Mouse (Mus musculus): Measurements from ENCODE around the gene Mrps21. TPM values are rescaled to one million over a fixed set of nuclear protein-coding genes. Genes with fewer than 3 reads are reported as not detected.
"Not testable (repeated sequence)": the region's sequence is repeated elsewhere in the genome, so short reads cannot be mapped to it uniquely, and the experiment has no call there.

Gene Mrps21
- polyA plus RNA-seq, 1 experiment from 2014 or later, result 355 TPM

GRCm38 (mm10) chr3:95902643-95903042 is 31.3 kb upstream of the Mrps21 start:
- Histone ChIP-seq H3K4me3 (replicated peaks) (peak overlapping the region; percentile 51), H3K9me3 (no peaks in the 10 kb centered on the region), H3K27me3 (0 out of 2 replicates have a peak, but pooled peaks cover 2% of the 10 kb centered on the region), H3K4me1 (replicated peaks) (peaks cover 45% of the 10 kb centered on the region), H3K9ac (replicated peaks) (peak overlapping the region; percentile 74), H3K36me3 (peaks cover 28% of the 10 kb centered on the region), H3K27ac (peak overlapping the region; percentile 74), H3K4me2 (peak overlapping the region; percentile 93)
- ATAC-seq (ENCODE audit: insufficient number of reproducible peaks, insufficient read depth, low FRiP score, low TSS enrichment, low read depth), result no peak
- WGBS, result 33% methylated on average over 6 of the region's 6 CpGs

DNA sequence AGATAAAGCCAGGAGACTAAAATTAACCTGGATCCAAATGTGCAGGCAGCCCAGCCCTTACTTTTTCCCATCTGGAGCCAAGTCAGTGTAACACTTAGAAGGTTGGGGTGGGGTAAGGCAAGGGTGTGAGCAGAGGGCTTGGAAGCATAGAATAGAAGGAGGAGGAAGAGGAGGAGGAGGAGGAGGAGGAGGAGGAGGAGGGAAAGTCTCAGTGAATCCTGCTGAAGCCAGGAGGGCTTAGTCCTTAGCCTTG is 31.0 kb upstream of the Mrps21 start:
- no peak for ATAC-seq (ENCODE audit: insufficient number of reproducible peaks, insufficient read depth, low FRiP score, low TSS enrichment, low read depth)
- no peaks in the 10 kb centered on the region for H3K9me3 ChIP-seq
- peaks cover 32% of the 10 kb centered on the region for H3K36me3 ChIP-seq
- H3K4me2 ChIP-seq, result peak overlapping the region; percentile 93
- H3K9ac ChIP-seq (replicated peaks), result peak overlapping the region; percentile 74
- peak overlapping the region; percentile 51 for H3K4me3 ChIP-seq (replicated peaks)
- H3K27me3 ChIP-seq, result no peaks in the 10 kb centered on the region
- peaks cover 45% of the 10 kb centered on the region for H3K4me1 ChIP-seq (replicated peaks)
- peak overlapping the region; percentile 74 for H3K27ac ChIP-seq

- WGBS, result 69% methylated on average over 9 of the region's 9 CpGs
- peaks cover 32% of the 10 kb centered on the region for H3K36me3 ChIP-seq
- H3K27me3 ChIP-seq, result no peaks in the 10 kb centered on the region
- peak overlapping the region; percentile 93 for H3K4me2 ChIP-seq
- peak overlapping the region; percentile 74 for H3K27ac ChIP-seq
- peak overlapping the region; percentile 74 for H3K9ac ChIP-seq (replicated peaks)
- H3K4me1 ChIP-seq (replicated peaks), result peaks cover 44% of the 10 kb centered on the region
- H3K4me3 ChIP-seq (replicated peaks), result peak overlapping the region; percentile 51; the same call in 1 of the 2 replicates
- ATAC-seq (ENCODE audit: insufficient number of reproducible peaks, insufficient read depth, low FRiP score, low TSS enrichment, low read depth), result no peak
- no peaks in the 10 kb centered on the region for H3K9me3 ChIP-seq
These were observed 30.5 kb upstream of the Mrps21 start for GRCm38 (mm10) chr3:95901616-95902372.

GRCm38 (mm10) chr3:95899800-95900524 is 28.6 kb upstream of the Mrps21 start:
- Histone ChIP-seq H3K4me1 (replicated peaks) (peaks cover 33% of the 10 kb centered on the region), H3K4me2 (no peak overlapping the region), H3K9ac (replicated peaks) (no peak overlapping the region), H3K27ac (peak overlapping the region; percentile 8; the same call in 1 of the 2 replicates), H3K27me3 (no peaks in the 10 kb centered on the region), H3K36me3 (peaks cover 32% of the 10 kb centered on the region), H3K9me3 (no peaks in the 10 kb centered on the region), H3K4me3 (replicated peaks) (no peak overlapping the region)
- 77% methylated on average over 13 of the region's 13 CpGs for WGBS
- ATAC-seq (ENCODE audit: insufficient number of reproducible peaks, insufficient read depth, low FRiP score, low TSS enrichment, low read depth), result no peak

DNA sequence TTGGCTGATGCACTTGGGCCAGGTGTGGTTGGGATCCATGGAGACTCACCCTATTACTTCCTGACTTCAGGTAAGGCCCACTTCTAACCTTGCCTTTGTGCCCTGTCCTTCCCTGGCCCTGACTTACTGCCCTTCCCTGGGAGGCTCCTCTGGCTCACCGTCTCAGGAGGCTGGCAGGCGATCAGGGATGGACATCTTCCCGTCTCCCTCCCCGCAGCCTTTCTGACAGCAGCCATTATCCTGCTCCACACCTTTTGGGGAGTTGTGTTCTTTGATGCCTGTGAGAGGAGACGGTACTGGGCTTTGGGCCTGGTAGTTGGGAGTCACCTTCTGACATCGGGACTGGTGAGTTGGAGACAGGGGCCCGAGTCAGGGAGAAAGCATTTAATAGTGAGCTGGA is 24.2 kb upstream of the Mrps21 start:
- not testable (repeated sequence) for H3K4me2 ChIP-seq; H3K9ac ChIP-seq (replicated peaks); ATAC-seq (ENCODE audit: insufficient number of reproducible peaks, insufficient read depth, low FRiP score, low TSS enrichment, low read depth); H3K9me3 ChIP-seq; H3K27ac ChIP-seq; H3K4me3 ChIP-seq (replicated peaks); H3K27me3 ChIP-seq
- WGBS, result 85% methylated on average over 7 of the region's 7 CpGs
- Histone ChIP-seq H3K36me3 (peaks cover 26% of the 10 kb centered on the region), H3K4me1 (replicated peaks) (peaks cover 32% of the 10 kb centered on the region)

DNA sequence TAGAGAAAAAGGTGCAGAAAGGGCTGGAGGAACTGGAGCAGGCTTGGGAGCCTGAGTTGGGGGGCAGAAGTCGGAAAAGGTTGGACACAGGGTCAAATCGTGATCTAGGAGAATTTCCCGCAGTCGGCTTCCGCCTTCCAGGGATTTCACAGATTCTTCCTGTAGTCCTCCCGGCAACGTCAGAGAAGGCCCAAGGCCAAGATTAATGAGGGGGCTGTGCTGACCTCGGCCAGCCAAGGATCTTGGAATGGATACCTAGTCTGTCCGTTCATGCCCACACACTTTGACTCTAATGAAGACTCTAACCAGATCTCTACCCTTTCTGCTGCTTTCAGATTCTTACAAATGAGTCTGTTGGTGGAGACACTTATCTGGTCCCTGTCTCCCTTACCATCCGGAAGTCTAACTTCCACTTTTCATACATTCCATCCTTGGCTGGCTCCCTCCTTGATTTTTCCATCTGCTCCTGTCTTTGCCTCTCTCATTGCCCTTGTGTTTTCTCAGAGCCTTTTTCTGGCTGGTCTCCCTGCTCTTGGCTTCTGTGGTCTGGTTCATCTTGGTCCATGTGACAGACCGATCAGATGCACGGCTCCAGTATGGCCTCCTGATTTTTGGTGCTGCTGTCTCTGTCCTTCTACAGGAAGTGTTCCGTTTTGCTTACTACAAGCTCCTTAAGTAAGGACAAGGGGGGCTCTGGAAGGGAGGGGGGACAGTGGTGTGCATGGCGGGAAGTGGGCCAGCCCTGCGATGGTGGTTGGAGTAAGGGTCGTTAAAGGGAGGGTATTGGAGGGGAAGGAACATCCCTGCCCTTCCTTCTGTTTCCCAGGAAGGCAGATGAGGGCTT is 23.2 kb upstream of the Mrps21 start:
- no peak for ATAC-seq (ENCODE audit: insufficient number of reproducible peaks, insufficient read depth, low FRiP score, low TSS enrichment, low read depth)
- Histone ChIP-seq H3K4me2 (peak overlapping the region; percentile 88), H3K27ac (peak overlapping the region; percentile 53; the same call in 1 of the 2 replicates), H3K27me3 (no peaks in the 10 kb centered on the region), H3K9ac (replicated peaks) (peak overlapping the region; percentile 70), H3K36me3 (peaks cover 21% of the 10 kb centered on the region; the same call in 1 of the 2 replicates), H3K4me3 (replicated peaks) (peak overlapping the region; percentile 68), H3K4me1 (replicated peaks) (peaks cover 32% of the 10 kb centered on the region), H3K9me3 (no peaks in the 10 kb centered on the region)
- WGBS, result 9% methylated on average over 16 of the region's 16 CpGs

- peak; percentile 97 for ATAC-seq (ENCODE audit: insufficient number of reproducible peaks, insufficient read depth, low FRiP score, low TSS enrichment, low read depth)
- not testable (repeated sequence) for H3K9me3 ChIP-seq, H3K27me3 ChIP-seq
- Histone ChIP-seq H3K4me2 (peak within 1 kb of the TSS; percentile 88), H3K36me3 (peaks cover 15% of the 10 kb centered on the region; the same call in 1 of the 2 replicates), H3K27ac (peak within 1 kb of the TSS; percentile 57), H3K4me3 (replicated peaks) (peak within 1 kb of the TSS; percentile 68), H3K9ac (replicated peaks) (peak within 1 kb of the TSS; percentile 70), H3K4me1 (replicated peaks) (peaks cover 32% of the 10 kb centered on the region)
- under 1% methylated on average over 26 of the region's 43 CpGs for WGBS
These were observed 22.4 kb upstream of the Mrps21 start, which contains the start of gene Aph1a for GRCm38 (mm10) chr3:95893606-95894316. Gene Aph1a, plus strand, starts transcription at chr3:95893969.

DNA sequence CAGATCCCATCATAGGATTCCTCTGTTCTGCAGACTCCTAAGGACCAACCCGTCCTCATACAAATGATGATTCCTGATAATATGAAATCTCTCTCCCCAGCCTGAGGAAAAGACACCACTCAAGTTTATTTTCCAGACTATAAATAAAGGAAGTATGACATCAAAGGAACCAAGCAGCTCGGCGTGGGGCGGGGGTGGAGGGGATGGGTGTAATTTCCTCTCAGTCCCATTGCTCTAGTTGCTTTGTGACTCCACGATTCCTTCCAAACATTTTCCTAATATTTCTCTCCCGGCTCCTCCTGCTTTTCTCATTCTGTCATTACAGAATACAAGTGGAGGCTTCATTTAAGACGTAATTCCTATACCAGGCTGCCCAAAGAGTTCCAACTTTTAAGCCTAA is 21.8 kb upstream of the Mrps21 start:
- 0 out of 2 replicates have a peak overlapping the region, but pooled peaks have one; percentile 32 for H3K9ac ChIP-seq (replicated peaks)
- WGBS, result 14% methylated on average over 7 of the region's 7 CpGs

GRCm38 (mm10) chr3:95892066-95893052 is 21.0 kb upstream of the Mrps21 start:
- 34% methylated on average over 11 of the region's 11 CpGs for WGBS
- H3K4me1 ChIP-seq (replicated peaks), result peaks cover 32% of the 10 kb centered on the region
- H3K4me3 ChIP-seq (replicated peaks), result peak overlapping the region; percentile 26

More for the DNA sequence above, 21.8 kb upstream of the Mrps21 start:
- peak overlapping the region; percentile 68 for H3K4me3 ChIP-seq (replicated peaks)
- peak overlapping the region; percentile 57; the same call in 1 of the 2 replicates for H3K27ac ChIP-seq
- no peaks in the 10 kb centered on the region for H3K9me3 ChIP-seq
- H3K4me2 ChIP-seq, result peak overlapping the region; percentile 56
- H3K36me3 ChIP-seq, result peaks cover 9% of the 10 kb centered on the region; the same call in 1 of the 2 replicates
- peaks cover 32% of the 10 kb centered on the region for H3K4me1 ChIP-seq (replicated peaks)
- ATAC-seq (ENCODE audit: insufficient number of reproducible peaks, insufficient read depth, low FRiP score, low TSS enrichment, low read depth), result no peak
- no peaks in the 10 kb centered on the region for H3K27me3 ChIP-seq

More at GRCm38 (mm10) chr3:95892066-95893052, 21.0 kb upstream of the Mrps21 start:
- Histone ChIP-seq H3K9me3 (no peaks in the 10 kb centered on the region), H3K9ac (replicated peaks) (peak overlapping the region; percentile 45; the same call in 1 of the 2 replicates), H3K27ac (peak overlapping the region; percentile 78), H3K36me3 (peaks cover under 1% of the 10 kb centered on the region; the same call in 1 of the 2 replicates), H3K27me3 (no peaks in the 10 kb centered on the region), H3K4me2 (peak overlapping the region; percentile 35)
- no peak for ATAC-seq (ENCODE audit: insufficient number of reproducible peaks, insufficient read depth, low FRiP score, low TSS enrichment, low read depth)
